Mouse (Mus musculus): ENCODE measurements at regions not wholly inside any gene's neighbourhood (a gene's known extent, or its start where the extent isn't known, plus 50 kb on each side); places are given as distances from the start of the nearest gene placed in this dataset.

DNA sequence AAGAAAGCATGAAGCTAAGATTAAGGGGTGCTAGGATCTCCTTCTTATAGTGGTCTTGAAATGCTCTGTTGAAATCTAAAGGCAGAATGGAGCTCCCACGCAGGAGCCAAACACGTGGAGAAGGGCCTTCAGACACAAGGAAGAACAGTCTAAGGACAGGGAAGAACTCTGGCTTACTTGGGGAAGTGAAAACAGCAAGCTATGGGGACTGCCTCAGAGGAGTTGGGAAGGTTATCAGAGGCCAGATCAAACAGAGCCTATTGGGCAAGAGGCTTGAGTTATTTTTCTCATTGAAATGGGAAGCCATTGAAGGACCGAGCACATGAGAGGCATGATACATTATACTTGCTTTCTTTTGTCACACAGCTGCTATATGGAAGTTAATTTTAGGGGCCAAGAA lies 181.9 kb downstream of the Gm826 start:
- no peaks in the 10 kb centered on the region for H3K4me1 ChIP-seq
- H3K9me3 ChIP-seq = no peaks in the 10 kb centered on the region
- no peaks in the 10 kb centered on the region for H3K36me3 ChIP-seq (replicated peaks)
- H3K27me3 ChIP-seq (ENCODE audit: poor library complexity, severe bottlenecking) = no peaks in the 10 kb centered on the region
- 94% methylated on average over 3 of the region's 3 CpGs for WGBS
- no peak overlapping the region for H3K4me3 ChIP-seq
- H3K27ac ChIP-seq = no peak overlapping the region
- DNase-seq (ENCODE audit: extremely low spot score, low spot score) = no peak

DNA sequence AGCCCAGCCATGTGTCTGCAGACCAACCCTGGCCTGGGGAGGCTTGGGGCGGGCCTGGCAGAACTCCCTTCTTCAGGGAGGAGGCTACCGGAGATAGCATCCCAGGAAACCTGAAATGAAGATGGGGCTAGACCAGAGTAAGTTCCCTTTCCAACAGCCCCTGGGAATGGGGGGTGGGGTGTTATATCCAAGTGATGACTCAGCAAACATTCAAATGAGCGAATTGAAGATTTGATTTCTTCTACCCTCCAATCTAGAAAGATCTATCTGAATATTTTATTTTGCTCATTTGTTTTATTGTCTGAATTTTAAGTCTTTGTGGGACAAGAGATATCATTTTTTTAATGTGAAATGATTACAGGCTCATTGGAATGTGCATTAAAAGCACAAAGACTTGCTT lies 185.0 kb downstream of the Gm826 start:
- no peaks in the 10 kb centered on the region for H3K9me3 ChIP-seq
- no peaks in the 10 kb centered on the region for H3K27me3 ChIP-seq (ENCODE audit: poor library complexity, severe bottlenecking)
- no peak overlapping the region for H3K27ac ChIP-seq
- H3K4me3 ChIP-seq = no peak overlapping the region
- H3K36me3 ChIP-seq (replicated peaks) = no peaks in the 10 kb centered on the region
- 90% methylated on average over 3 of the region's 3 CpGs for WGBS
- no peaks in the 10 kb centered on the region for H3K4me1 ChIP-seq
- no peak for DNase-seq (ENCODE audit: extremely low spot score, low spot score)

DNA sequence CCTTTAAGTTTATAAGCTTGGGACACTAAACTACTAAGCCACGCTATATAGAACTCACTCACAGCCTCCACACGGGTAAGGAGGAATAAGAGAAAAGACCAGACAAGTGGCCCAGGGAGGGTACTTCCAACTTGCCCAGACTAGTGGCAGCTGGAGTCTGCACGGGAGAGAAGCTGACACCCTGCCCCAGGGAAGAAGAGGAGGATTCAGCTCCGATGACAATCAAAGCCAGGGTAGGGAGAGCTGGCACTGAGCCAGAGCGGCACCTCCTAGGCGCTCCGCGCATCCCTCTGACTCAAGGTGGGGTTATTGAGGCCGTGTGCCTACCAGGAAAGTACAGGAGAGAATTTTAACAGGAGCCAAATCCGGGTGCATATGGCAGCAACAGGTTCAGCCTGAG lies 185.4 kb downstream of the Gm826 start:
- Histone ChIP-seq H3K9me3 (no peaks in the 10 kb centered on the region), H3K27ac (no peak overlapping the region), H3K4me1 (no peaks in the 10 kb centered on the region), H3K27me3 (ENCODE audit: poor library complexity, severe bottlenecking) (no peaks in the 10 kb centered on the region), H3K4me3 (no peak overlapping the region), H3K36me3 (replicated peaks) (no peaks in the 10 kb centered on the region)
- no peak for DNase-seq (ENCODE audit: extremely low spot score, low spot score)
- WGBS = 78% methylated on average over 10 of the region's 10 CpGs

DNA sequence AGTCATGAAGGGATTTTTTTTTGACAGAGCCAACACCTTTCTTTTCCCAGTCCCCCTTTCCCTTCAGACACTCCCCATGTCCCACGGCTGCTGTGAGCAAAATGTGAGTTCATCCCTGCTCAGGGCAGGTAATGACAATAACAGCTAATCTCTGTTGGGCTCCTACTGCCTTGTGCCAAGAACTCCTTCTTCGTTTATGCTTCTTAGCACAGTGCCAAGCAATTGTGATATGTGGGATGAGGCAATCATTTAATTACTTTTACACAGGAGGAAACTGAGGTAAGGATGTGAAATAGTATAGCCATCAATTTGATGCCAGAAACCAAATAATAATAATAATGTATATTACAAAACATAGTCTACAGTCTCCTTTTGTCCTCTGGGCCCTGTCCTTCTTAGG lies 185.9 kb downstream of the Gm826 start:
- Histone ChIP-seq H3K27me3 (ENCODE audit: poor library complexity, severe bottlenecking) (no peaks in the 10 kb centered on the region), H3K27ac (no peak overlapping the region), H3K36me3 (replicated peaks) (no peaks in the 10 kb centered on the region), H3K4me1 (no peaks in the 10 kb centered on the region), H3K4me3 (no peak overlapping the region), H3K9me3 (no peaks in the 10 kb centered on the region)
- 76% methylated on average over 2 of the region's 2 CpGs for WGBS
- DNase-seq (ENCODE audit: extremely low spot score, low spot score) = no peak

DNA sequence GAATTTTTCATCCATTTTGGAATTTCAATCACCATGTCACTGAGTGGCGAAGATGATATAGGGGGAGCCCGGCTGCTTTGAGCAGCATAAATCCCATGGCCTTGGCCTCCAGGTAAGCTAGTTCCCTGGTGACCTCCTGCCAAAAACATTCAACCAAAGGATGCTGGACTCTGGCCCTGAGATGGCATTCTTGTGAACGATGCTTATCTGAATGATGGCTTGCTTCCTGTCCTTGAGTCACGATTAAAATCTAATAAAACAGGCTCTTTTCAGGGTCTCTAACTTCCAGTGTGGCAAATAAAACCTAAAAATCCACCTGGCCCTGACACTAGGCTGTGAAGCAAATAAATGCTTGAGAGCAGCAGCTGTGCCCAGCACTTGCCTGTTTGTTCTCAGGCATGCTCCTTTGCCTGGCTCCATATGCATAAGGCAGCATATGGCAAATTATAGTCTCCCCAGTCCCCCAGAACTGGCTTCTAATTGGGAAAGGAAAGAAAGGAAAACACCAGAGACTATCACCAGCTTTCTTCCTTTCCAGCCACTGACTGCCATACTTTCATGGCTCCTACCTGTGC lies 193.7 kb downstream of the Gm826 start:
- no peak for DNase-seq (ENCODE audit: extremely low spot score, low spot score)
- H3K27me3 ChIP-seq (ENCODE audit: poor library complexity, severe bottlenecking) = no peaks in the 10 kb centered on the region
- no peaks in the 10 kb centered on the region for H3K4me1 ChIP-seq
- H3K36me3 ChIP-seq (replicated peaks) = no peaks in the 10 kb centered on the region
- no peak overlapping the region for H3K4me3 ChIP-seq
- no peaks in the 10 kb centered on the region for H3K9me3 ChIP-seq
- 89% methylated on average over 4 of the region's 4 CpGs for WGBS
- H3K27ac ChIP-seq = no peak overlapping the region

DNA sequence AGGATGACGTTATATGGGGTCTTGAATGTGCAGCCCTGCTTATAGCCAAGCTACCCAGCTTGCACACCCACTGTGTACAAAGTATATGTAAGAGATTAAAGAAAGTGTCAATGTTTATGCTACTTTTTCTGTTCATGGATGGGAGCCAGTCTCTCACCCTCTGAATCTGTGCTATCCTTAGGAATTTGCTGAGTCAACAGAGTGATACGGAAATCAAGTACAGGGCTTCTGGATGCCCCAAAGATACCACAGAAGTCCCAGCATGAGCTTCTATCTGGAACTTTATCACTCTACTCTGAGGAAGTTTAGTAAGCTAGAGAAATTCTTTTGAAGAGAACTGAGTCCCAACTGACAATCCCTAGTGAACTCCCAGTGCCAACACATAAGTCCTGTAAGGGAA lies 195.9 kb downstream of the Gm826 start:
- Histone ChIP-seq H3K36me3 (replicated peaks) (no peaks in the 10 kb centered on the region), H3K27me3 (ENCODE audit: poor library complexity, severe bottlenecking) (no peaks in the 10 kb centered on the region)
- WGBS = 91% methylated on average over 2 of the region's 2 CpGs

DNA sequence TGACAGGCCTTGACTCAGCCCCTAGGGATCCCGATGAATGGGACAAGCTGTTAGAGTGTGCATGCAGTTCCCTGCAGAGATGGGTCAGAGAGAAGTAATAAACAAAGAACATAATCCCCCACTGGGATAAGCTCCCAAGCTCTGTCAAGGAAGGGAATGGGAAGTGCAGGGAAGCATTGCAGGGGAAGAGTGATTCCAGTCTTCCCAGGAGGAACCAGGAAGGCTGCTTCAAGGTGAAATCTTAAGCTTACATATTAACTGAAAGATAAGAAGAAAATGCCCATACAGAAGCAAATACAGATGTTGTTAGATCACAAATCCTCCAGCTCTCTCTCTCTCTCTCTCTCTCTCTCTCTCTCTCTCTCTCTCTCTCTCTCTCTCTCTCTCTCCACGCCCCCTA lies 202.2 kb downstream of the Gm826 start:
- no peak overlapping the region for H3K4me3 ChIP-seq
- H3K4me1 ChIP-seq = peaks cover 7% of the 10 kb centered on the region
- no peaks in the 10 kb centered on the region for H3K36me3 ChIP-seq (replicated peaks)
- H3K9me3 ChIP-seq = no peaks in the 10 kb centered on the region
- 21% methylated on average over 2 of the region's 2 CpGs for WGBS
- no peaks in the 10 kb centered on the region for H3K27me3 ChIP-seq (ENCODE audit: poor library complexity, severe bottlenecking)
- no peak for DNase-seq (ENCODE audit: extremely low spot score, low spot score)
- no peak overlapping the region for H3K27ac ChIP-seq

More for the DNA sequence above, 195.9 kb downstream of the Gm826 start:
- no peak for DNase-seq (ENCODE audit: extremely low spot score, low spot score)
- Histone ChIP-seq H3K4me1 (no peaks in the 10 kb centered on the region), H3K27ac (no peak overlapping the region), H3K4me3 (no peak overlapping the region), H3K9me3 (no peaks in the 10 kb centered on the region)

DNA sequence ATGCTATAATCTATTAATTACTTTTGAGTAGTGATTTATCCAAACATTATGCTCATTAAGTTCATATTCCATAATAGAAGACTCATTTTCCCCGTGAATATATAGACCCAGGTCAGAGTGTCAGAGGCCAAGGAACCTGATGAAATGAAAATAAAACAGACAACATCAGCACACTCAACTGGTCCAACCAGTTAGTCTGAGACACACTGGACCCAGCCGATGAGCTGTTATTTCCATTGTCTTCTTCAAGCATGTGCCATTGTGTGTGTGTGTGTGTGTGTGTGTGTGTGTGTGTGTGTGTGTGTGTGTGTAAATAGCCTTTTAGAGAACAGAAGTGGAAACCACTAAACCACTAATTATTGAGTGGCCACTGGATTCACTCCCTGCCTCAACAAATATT lies 202.6 kb downstream of the Gm826 start:
- DNase-seq (ENCODE audit: extremely low spot score, low spot score) = no peak
- H3K9me3 ChIP-seq = no peaks in the 10 kb centered on the region
- no peaks in the 10 kb centered on the region for H3K36me3 ChIP-seq (replicated peaks)
- WGBS = 68% methylated on average over 2 of the region's 2 CpGs
- no peak overlapping the region for H3K27ac ChIP-seq
- H3K27me3 ChIP-seq (ENCODE audit: poor library complexity, severe bottlenecking) = no peaks in the 10 kb centered on the region
- no peak overlapping the region for H3K4me3 ChIP-seq
- peaks cover 7% of the 10 kb centered on the region for H3K4me1 ChIP-seq

DNA sequence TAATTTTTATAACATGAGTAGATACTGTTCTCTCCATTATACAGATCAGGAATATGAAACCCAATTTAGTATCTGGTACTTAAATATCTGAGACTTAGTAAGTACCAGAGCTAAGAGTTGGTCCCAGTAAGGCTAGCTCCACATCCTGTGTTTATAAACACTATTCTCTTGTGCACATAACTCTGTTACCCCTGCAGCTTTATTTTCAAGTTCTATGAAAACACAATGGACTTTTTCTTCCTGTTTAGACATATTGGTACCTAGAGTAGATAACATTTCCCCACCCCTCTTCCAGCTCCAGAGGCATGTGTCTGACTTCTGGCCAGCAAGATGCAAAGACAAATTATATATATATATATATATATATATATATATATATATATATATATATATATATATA lies 216.8 kb downstream of the Gm826 start:
- Histone ChIP-seq H3K4me3 (no peak overlapping the region), H3K27ac (no peak overlapping the region), H3K27me3 (ENCODE audit: poor library complexity, severe bottlenecking) (no peaks in the 10 kb centered on the region), H3K9me3 (no peaks in the 10 kb centered on the region), H3K4me1 (no peaks in the 10 kb centered on the region), H3K36me3 (replicated peaks) (no peaks in the 10 kb centered on the region)
- DNase-seq (ENCODE audit: extremely low spot score, low spot score) = no peak

DNA sequence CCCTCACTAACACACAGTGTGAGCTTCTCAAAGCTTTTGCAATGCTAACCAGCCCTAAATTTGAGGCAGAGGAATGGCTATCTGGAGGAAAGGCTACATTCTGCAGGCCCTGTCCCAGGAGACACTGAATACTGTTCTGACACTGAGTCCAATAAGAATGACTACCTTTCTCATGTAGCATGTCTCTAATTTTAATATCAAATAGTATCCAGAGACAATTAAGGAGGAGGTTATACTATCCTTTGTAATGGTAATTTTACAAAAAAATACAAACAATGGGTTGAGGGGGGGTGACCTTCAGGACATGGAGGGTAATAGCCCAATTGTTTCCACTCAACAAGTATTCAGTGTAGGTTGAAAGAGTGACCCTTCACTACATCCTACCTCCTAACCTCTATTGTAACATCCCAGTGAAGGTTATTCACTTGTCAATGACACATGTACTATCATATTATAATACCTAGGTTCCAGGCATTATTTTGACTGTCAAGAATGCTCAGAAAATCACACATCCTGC lies 222.7 kb downstream of the Gm826 start:
- Histone ChIP-seq H3K4me3 (no peak overlapping the region), H3K27ac (no peak overlapping the region), H3K27me3 (ENCODE audit: poor library complexity, severe bottlenecking) (no peaks in the 10 kb centered on the region), H3K36me3 (replicated peaks) (no peaks in the 10 kb centered on the region), H3K9me3 (no peaks in the 10 kb centered on the region), H3K4me1 (no peaks in the 10 kb centered on the region)
- DNase-seq (ENCODE audit: extremely low spot score, low spot score) = no peak

DNA sequence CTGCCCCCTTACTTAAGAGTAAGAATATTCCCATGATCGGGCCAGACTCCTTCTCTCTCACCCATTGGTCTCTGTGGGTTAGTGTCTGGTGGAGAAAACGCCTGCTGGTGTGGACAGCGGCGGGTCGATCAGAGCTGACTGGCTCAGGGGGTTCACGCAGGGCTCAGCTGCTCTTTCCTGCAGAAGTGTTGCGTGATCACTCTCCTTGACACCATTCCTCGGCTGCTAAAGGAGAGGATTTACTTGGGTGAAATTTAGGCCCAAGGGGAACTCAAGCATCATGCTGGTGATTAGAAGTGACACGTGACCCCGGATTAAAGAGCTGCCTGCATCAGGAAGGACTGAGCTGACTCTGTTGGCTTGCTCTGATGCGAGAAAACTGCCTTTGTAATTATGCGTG lies 240.9 kb downstream of the Gm826 start:
- 29% methylated on average over 12 of the region's 12 CpGs for WGBS
- DNase-seq (ENCODE audit: extremely low spot score, low spot score) = no peak
- H3K4me3 ChIP-seq = no peak overlapping the region

DNA sequence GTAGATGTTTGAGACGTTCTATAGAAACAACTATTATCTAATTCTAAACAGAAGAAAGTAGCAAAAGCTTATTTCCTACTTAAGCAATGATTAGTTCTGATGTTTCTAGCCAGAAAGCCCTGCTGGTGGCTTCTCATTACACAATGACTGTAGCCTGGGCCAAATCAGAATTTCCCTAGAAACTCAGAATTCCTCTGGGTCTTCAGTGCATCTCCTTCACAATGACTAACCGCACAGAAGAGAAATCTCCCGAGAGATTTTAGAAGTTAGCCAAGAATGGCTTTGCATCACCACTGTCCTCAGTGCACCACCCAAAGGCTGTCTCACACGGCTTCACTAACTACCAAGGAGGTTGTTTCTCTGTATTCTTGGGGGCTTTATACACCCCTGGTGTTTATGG lies 248.0 kb downstream of the Gm826 start:
- no peak overlapping the region for H3K27ac ChIP-seq

More for the DNA sequence above, 240.9 kb downstream of the Gm826 start:
- H3K27me3 ChIP-seq (ENCODE audit: poor library complexity, severe bottlenecking) = no peaks in the 10 kb centered on the region
- H3K4me1 ChIP-seq = peaks cover 7% of the 10 kb centered on the region
- no peaks in the 10 kb centered on the region for H3K36me3 ChIP-seq (replicated peaks)
- no peak overlapping the region for H3K27ac ChIP-seq
- H3K9me3 ChIP-seq = no peaks in the 10 kb centered on the region

DNA sequence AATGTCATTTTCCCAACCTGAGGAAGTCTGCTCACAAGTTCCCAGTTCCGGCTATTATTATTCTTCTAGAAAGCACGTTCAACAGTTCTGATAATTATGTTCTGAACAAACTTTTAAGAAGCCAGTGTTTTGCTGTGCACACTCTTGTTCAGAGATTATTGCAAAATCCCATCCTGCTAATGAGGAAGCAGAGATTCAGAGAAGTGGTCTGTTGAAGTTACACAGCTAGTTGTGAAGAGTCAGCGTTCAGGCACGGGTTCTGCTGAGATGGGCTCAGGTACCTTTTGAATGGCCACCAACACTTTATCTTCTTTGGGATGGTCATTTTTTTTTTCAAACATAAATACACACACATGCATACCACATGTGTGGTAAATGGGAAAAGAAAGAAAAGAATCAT lies 250.3 kb downstream of the Gm826 start:
- H3K4me1 ChIP-seq = no peaks in the 10 kb centered on the region
- no peak overlapping the region for H3K27ac ChIP-seq
- DNase-seq (ENCODE audit: extremely low spot score, low spot score) = no peak
- H3K9me3 ChIP-seq = no peaks in the 10 kb centered on the region
- H3K27me3 ChIP-seq (ENCODE audit: poor library complexity, severe bottlenecking) = no peaks in the 10 kb centered on the region
- no peak overlapping the region for H3K4me3 ChIP-seq
- 91% methylated on average over 4 of the region's 4 CpGs for WGBS
- H3K36me3 ChIP-seq (replicated peaks) = no peaks in the 10 kb centered on the region

More for the DNA sequence above, 248.0 kb downstream of the Gm826 start:
- Histone ChIP-seq H3K36me3 (replicated peaks) (no peaks in the 10 kb centered on the region), H3K9me3 (no peaks in the 10 kb centered on the region), H3K4me1 (no peaks in the 10 kb centered on the region), H3K4me3 (no peak overlapping the region), H3K27me3 (ENCODE audit: poor library complexity, severe bottlenecking) (no peaks in the 10 kb centered on the region)
- DNase-seq (ENCODE audit: extremely low spot score, low spot score) = no peak
- 85% methylated on average over 4 of the region's 4 CpGs for WGBS

DNA sequence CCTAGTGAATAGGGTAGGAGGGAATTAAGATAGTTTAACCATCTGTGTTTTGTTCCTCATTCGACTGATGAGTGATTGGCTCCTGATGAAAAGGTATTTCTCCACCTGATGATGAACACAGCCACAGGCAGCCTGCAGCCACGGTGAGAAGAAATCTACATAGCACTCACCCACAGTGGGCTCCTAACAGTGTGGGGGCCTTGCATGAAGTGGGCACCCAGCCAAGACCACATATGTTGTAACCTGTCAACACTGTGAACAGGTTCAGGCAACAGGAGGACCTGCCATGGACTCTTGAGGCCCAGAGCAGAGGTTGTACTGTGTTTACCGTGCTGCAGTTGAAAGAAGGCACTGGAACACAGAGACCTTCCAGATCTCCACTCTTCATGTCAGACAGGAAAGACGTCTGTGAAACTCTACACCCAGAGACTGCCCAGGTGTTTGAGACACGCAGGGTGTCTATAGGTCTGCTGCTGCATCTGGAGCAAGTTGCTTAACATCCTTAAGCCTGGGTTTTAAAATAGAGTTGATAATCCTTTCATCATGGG lies 251.8 kb downstream of the Gm826 start:
- no peak overlapping the region for H3K27ac ChIP-seq
- no peak for DNase-seq (ENCODE audit: extremely low spot score, low spot score)
- 78% methylated on average over 5 of the region's 5 CpGs for WGBS
- H3K27me3 ChIP-seq (ENCODE audit: poor library complexity, severe bottlenecking) = no peaks in the 10 kb centered on the region
- H3K36me3 ChIP-seq (replicated peaks) = no peaks in the 10 kb centered on the region
- no peak overlapping the region for H3K4me3 ChIP-seq
- H3K9me3 ChIP-seq = no peaks in the 10 kb centered on the region
- no peaks in the 10 kb centered on the region for H3K4me1 ChIP-seq
